Mouse (Mus musculus) cerebellum, adult 2 months (tissue): Measurements from ENCODE around the gene Rps6ka2. TPM values are rescaled to one million over a fixed set of nuclear protein-coding genes. Genes with fewer than 3 reads are reported as not detected.

Source experiments
- DNase-seq, 2 experiments: peaks; one replicate each; pipeline ENCODE4 v3.0.0; 2021
- H3K27ac ChIP-seq: fragments of 200-500 bp; 2 replicates; pipeline ENCODE4 v1.5.1; 2012; ENCODE audit warnings: low read length, control low read depth, inconsistent platforms; ENCODE audit not compliant: insufficient read depth
- H3K27me3 ChIP-seq: fragments of 200-500 bp; 2 replicates; pipeline ENCODE4 v1.6.1; 2012; ENCODE audit warnings: inconsistent platforms, mild to moderate bottlenecking, low read length, moderate library complexity; ENCODE audit not compliant: control insufficient read depth, insufficient read depth
- H3K4me1 ChIP-seq: fragments of 200-500 bp; 2 replicates; pipeline ENCODE4 v1.6.1; 2011; ENCODE audit warnings: low read length; ENCODE audit not compliant: control insufficient read depth, insufficient read depth
- H3K4me3 ChIP-seq: fragments of 200-500 bp; replicated peaks from 2 replicates; pipeline ENCODE3; 2011; ENCODE audit warnings: mild to moderate bottlenecking, low read depth, low read length, control low read depth; ENCODE audit not compliant: insufficient read depth
- CTCF ChIP-seq: fragments of 200-500 bp; IDR thresholded peaks from 2 replicates; pipeline ENCODE4 v1.5.1; 2011; ENCODE audit warnings: low read depth, mild to moderate bottlenecking, control low read depth, low read length, moderate library complexity, borderline replicate concordance; ENCODE audit not compliant: insufficient read depth
- POLR2A ChIP-seq: fragments of 200-500 bp; IDR thresholded peaks from 2 replicates; pipeline ENCODE4 v1.6.1; 2011; ENCODE audit warnings: low read length, control low read depth, borderline replicate concordance; ENCODE audit not compliant: insufficient read depth
- WGBS: fragments of 180-500 bp; shearing (Covaris S2); methylation state at CpG from one replicate; pipeline ENCODE4 v1.1.7; 2018; 5-methylcytosine and 5-hydroxymethylcytosine counted together
- polyA plus RNA-seq: library from polyadenylated mRNA; depleted of rRNA; stranded (reverse); fragments of >200 nt; gene quantifications from 2 replicates; pipeline ENCODE4 v1.2.3, GENCODE M21; 2012

Gene Rps6ka2
- polyA plus RNA-seq, 1 experiment, result 23.4 TPM

DNA sequence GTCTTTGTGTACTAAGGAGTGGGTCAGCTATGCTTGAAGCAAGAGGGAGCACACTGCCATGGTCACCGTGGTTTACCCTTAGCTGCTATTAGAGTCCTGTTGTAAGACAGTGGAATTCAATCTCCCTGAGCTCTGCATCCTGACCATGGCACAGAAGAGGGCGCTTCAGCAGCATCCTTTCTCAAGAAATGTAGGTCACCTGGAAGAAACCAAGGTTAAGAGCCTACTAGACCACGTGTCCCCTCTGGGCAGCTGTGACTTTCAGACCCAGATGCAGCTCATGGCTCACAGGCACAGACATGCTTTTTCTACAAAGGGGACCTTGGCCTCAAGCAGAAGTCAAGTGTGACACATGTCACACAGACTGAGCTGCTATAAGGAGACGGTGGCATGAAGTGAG, 27.5 kb upstream of the Rps6ka2 start:
- no peak for TF ChIP-seq POLR2A
- TF ChIP-seq CTCF, result 0 out of 2 replicates have a peak, but pooled peaks have one; percentile 17
- 58% methylated on average over 4 of the region's 4 CpGs for WGBS
- DNase-seq, result peak; percentile 20 to 27
- no peaks in the 10 kb centered on the region for H3K27me3 ChIP-seq
- H3K27ac ChIP-seq, result no peak overlapping the region
- no peak overlapping the region for H3K4me3 ChIP-seq
- H3K4me1 ChIP-seq, result no peaks in the 10 kb centered on the region

DNA sequence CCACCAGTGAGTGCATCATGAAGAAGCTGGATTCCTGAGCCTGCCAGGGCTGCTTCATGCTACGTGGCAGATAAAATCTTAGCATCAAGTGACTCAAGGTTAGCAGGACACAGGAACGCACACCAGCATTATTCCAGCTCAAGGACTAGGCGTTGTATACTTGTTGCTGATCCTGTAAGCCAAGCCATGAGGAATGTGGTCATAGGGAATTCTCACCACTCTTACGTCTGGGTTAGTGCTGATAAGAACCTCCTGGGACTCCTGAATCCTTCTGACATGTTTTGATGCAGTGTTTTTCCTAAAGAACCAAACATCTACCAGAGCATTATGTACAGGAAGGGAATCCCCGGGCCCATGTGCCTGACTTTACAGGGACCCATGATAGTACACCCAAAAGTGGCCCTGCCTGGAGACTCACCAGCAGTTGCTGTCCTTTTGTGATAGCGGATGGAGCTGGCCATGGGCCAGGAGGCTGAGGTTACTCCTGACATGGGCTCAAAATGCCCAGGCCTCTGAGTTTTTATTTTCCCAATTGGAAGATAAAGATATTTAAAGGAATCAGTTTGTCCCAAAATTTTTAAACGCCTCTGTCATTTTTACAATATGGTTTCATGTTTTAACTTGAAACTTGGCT, 25.9 kb upstream of the Rps6ka2 start:
- DNase-seq, result no peak
- Histone ChIP-seq H3K27ac (no peak overlapping the region), H3K27me3 (no peaks in the 10 kb centered on the region), H3K4me1 (no peaks in the 10 kb centered on the region), H3K4me3 (no peak overlapping the region)
- TF ChIP-seq POLR2A (no peak), CTCF (no peak)
- 81% methylated on average over 7 of the region's 7 CpGs for WGBS

DNA sequence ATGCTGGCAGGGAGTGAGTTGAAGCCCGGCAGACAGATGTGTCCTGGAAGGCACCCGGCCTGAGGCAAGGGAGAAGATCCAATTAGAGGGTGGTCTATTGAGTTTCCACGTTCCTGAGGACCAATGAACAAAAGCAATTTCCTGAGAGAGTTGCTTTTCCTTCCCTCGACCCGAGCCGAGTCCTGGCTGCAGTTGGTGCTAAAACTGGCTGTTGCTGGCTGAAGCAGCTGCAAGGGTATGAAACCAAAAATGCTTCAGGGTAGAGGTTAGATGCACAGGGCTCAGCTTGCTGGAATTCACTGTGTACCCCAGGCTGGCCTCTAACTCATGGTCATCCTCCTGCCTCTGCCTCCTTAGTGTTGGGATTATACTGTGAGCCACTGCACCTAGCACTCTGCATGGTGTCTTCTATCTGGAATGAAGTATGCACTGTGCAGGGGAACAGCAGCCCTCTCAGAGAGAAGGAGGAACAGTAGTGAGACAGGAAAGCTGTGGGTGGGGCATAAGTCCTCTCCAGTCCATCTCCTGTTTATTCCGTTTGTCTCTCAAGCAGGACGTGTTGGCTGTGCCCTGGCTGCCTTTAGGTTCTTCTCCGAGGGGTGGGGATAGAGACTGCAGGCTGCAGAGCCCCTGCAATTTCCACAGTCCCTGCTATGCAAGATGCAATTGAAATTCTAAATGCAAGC, 24.4 kb upstream of the Rps6ka2 start:
- Histone ChIP-seq H3K4me1 (peaks cover 6% of the 10 kb centered on the region; the same call in 1 of the 2 replicates), H3K27me3 (no peaks in the 10 kb centered on the region), H3K4me3 (no peak overlapping the region), H3K27ac (no peak overlapping the region)
- WGBS, result 50% methylated on average over 9 of the region's 9 CpGs
- TF ChIP-seq CTCF (no peak), POLR2A (no peak)
- no peak for DNase-seq

DNA sequence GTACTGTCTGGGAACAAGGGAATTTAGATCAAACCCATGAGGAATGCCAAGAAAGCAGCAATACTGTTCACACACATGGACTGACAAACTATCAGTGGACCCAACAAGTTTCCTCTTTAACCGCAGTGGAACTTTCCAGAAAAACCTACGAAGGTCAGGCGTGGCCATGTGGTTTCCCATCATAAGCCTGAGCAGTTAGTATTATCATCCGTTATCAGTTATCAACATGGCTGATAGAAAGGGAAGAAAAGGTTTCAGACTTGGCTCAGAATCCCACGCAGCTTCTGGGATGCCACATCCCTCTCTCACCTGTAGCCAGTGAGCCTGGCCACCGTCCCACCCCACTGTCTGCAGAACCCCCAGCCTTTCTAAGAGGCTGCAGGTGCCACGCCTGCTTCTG, 23.4 kb upstream of the Rps6ka2 start:
- 95% methylated on average over 7 of the region's 7 CpGs for WGBS
- H3K27ac ChIP-seq, result no peak overlapping the region
- H3K4me1 ChIP-seq, result peaks cover 6% of the 10 kb centered on the region; the same call in 1 of the 2 replicates
- no peaks in the 10 kb centered on the region for H3K27me3 ChIP-seq
- TF ChIP-seq CTCF, result no peak
- TF ChIP-seq POLR2A, result no peak
- DNase-seq, result no peak
- no peak overlapping the region for H3K4me3 ChIP-seq

DNA sequence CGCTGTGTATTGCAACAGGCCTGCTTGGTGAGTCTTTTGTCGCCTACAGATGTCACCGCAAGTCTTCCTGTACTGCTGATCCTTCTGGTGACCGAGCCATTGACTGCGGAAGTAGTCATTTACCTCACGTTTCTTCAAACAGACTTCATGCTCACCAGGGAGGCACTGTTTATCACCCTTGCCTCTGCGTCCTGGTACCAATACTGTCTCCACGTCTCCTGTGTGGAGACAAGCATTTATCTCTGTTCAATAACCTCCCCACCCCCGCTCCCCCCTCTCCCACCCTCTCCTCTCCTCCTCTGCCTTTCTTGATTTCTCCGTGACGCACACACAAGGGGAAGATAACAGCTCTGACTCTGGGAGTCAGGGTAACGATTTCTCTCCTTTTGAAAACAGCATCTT, 22.0 kb upstream of the Rps6ka2 start:
- TF ChIP-seq CTCF (no peak), POLR2A (no peak)
- H3K4me1 ChIP-seq, result peaks cover 6% of the 10 kb centered on the region
- no peak overlapping the region for H3K27ac ChIP-seq
- WGBS, result 68% methylated on average over 12 of the region's 12 CpGs
- H3K27me3 ChIP-seq, result no peaks in the 10 kb centered on the region
- H3K4me3 ChIP-seq, result no peak overlapping the region
- no peak for DNase-seq

DNA sequence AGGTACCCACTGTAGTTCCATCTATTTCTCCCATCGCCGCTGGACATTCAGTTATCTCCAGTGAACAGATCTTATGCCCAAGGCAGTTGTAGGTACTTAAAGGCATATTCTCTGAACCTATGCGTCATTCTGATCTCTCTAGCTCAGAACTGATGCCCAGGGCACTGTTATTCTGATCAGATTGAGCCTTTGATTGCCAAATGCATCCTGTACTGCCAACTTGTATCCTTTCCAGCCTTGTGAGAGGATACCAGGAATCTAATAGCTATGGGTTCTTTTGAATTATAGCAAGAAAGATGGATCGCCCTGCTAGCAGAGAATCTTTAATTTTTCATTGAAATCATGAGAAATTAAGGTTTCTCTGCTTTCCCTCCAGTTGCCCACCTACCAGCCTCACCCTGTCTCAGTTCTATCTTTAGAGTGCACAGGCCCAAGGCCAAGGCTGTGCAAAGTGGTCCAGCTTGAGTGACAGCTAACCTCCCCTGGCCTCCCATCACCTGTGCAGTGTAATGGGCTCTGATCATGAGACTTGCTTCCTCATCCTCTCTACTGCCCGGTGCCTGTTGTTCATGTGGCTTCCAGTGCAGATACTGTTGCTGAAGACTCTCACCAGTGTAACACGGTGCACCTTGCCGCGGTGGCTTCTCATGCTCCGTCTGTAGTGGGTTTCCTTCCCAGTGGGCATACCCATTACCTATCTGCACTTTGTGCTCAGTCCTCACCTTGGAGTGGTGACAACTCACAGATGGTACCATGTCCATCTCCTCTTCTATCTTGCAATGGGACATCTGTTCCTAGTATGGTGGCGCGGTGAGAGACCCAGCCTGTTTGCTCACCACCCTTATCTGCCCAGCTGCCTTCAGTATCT, 20.4 kb upstream of the Rps6ka2 start:
- DNase-seq, result no peak
- WGBS, result 49% methylated on average over 11 of the region's 11 CpGs
- H3K4me1 ChIP-seq, result peaks cover 6% of the 10 kb centered on the region
- no peak overlapping the region for H3K4me3 ChIP-seq
- TF ChIP-seq POLR2A (no peak), CTCF (no peak)
- no peaks in the 10 kb centered on the region for H3K27me3 ChIP-seq
- H3K27ac ChIP-seq, result no peak overlapping the region

DNA sequence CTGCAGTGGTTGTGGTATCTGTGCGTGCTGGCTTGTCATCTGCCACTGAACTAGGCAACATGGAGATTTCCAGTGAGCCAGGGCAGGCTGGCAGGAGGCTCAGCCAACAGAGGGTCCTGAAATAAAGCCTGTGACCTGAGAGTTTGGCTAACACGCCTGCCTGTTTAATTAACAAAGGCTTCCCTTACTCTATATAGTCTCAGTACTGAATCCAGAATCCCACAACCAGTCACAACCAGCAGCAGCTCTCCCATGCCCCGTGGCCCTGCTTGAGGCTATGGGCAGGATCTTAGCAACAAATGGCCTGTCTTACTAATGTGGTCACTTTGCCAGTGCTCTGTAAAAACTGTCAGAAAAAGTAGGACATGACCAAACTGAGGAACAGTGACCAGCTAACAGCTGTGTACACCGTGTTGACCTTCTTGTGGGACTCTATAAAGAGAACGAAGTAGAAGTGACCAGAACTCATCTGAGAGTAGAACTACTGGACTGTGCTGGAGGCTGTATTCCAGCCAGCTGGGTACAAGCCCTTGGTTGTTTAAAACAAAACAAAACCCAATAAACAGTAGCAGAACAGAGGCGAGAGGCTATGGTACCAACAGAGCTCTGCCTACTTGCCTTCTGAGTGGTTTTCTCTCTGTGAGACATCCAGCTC, 18.3 kb upstream of the Rps6ka2 start:
- WGBS, result 73% methylated on average over 6 of the region's 6 CpGs

More for the DNA sequence above, 18.3 kb upstream of the Rps6ka2 start:
- H3K27ac ChIP-seq, result no peak overlapping the region
- no peak for DNase-seq
- no peaks in the 10 kb centered on the region for H3K27me3 ChIP-seq
- no peak overlapping the region for H3K4me3 ChIP-seq
- peaks cover 6% of the 10 kb centered on the region for H3K4me1 ChIP-seq
- TF ChIP-seq CTCF, result no peak
- TF ChIP-seq POLR2A, result no peak
